Mouse (Mus musculus) MEL (cell line): ENCODE data around the gene Erbb2. TPM values are rescaled to one million over a fixed set of nuclear protein-coding genes. Genes with fewer than 3 reads are reported as not detected.

Experiments used
- DNase-seq: peaks from one replicate; pipeline ENCODE4 v3.0.0; 2011; ENCODE audit warnings: low read depth, low spot score
- H3K27ac ChIP-seq: 2 replicates; pipeline ENCODE4 v1.5.1; 2012; ENCODE audit warnings: low read depth, mild to moderate bottlenecking, control low read depth, low read length, moderate library complexity; ENCODE audit not compliant: control insufficient read depth
- H3K27me3 ChIP-seq, 2 experiments: fragments of 150-350 bp in 1 of 2; sonication (generic) in 1 of 2; 2 replicates each; pipeline ENCODE4 v1.6.1; 2012; ENCODE audit warnings: low read length in 2 of 2, mild to moderate bottlenecking in 2 of 2, improper control_type of control experiment in 1 of 2, moderate library complexity in 1 of 2; ENCODE audit not compliant: insufficient read depth in 2 of 2, control insufficient read depth in 1 of 2
- H3K36me3 ChIP-seq, 2 experiments: 2 replicates each; pipeline ENCODE4 v1.6.1; 2012 to 2014; ENCODE audit warnings: low read length in 2 of 2, improper control_type of control experiment in 1 of 2, inconsistent platforms in 1 of 2, mild to moderate bottlenecking in 1 of 2; ENCODE audit not compliant: insufficient read depth in 2 of 2, control insufficient read depth in 1 of 2
- H3K4me1 ChIP-seq, 2 experiments: fragments of 150-350 bp in 1 of 2; sonication (generic) in 1 of 2; 2 replicates each; pipeline ENCODE4 v1.6.1; 2012; ENCODE audit warnings: low read length in 2 of 2, improper control_type of control experiment in 1 of 2, mild to moderate bottlenecking in 1 of 2; ENCODE audit not compliant: insufficient read depth in 2 of 2, control insufficient read depth in 1 of 2
- H3K4me3 ChIP-seq, 2 experiments: fragments of 150-350 bp in 1 of 2; sonication (generic) in 1 of 2; 2 replicates each; pipeline ENCODE4 v1.5.1; 2012; ENCODE audit warnings: low read depth in 2 of 2, low read length in 2 of 2, mild to moderate bottlenecking in 2 of 2, moderate library complexity in 2 of 2, control low read depth in 1 of 2, improper control_type of control experiment in 1 of 2; ENCODE audit not compliant: control insufficient read depth in 1 of 2, insufficient read depth in 1 of 2
- H3K79me2 ChIP-seq: 2 replicates; pipeline ENCODE4 v1.6.1; 2012; ENCODE audit warnings: mild to moderate bottlenecking, low read length, moderate library complexity; ENCODE audit not compliant: control insufficient read depth, poor library complexity, insufficient read depth
- H3K9ac ChIP-seq: 2 replicates; pipeline ENCODE4 v1.6.1; 2012; ENCODE audit warnings: low read depth, mild to moderate bottlenecking, control low read depth, low read length, moderate library complexity; ENCODE audit not compliant: control insufficient read depth, poor library complexity, severe bottlenecking
- H3K9me3 ChIP-seq: fragments of 150-350 bp; sonication (generic); replicated peaks from 2 replicates; pipeline ENCODE4 v1.6.1; 2012; ENCODE audit warnings: mild to moderate bottlenecking, low read length, improper control_type of control experiment, moderate library complexity; ENCODE audit not compliant: insufficient read depth
- BHLHE40 ChIP-seq: IDR thresholded peaks from 2 replicates; pipeline ENCODE4 v1.6.1; 2012; ENCODE audit warnings: low read depth, mild to moderate bottlenecking, inconsistent platforms, low read length, improper control_type of control experiment, borderline replicate concordance
- CHD2 ChIP-seq: IDR thresholded peaks from 2 replicates; pipeline ENCODE4 v1.6.1; 2011; ENCODE audit warnings: low read length, improper control_type of control experiment
- ELF1 ChIP-seq: IDR thresholded peaks from 2 replicates; pipeline ENCODE4 v1.6.1; 2014; ENCODE audit warnings: low read depth, mild to moderate bottlenecking, inconsistent platforms, low read length, improper control_type of control experiment, moderate library complexity
- HCFC1 ChIP-seq: IDR thresholded peaks from 2 replicates; pipeline ENCODE4 v1.6.1; 2012; ENCODE audit warnings: low read depth, mild to moderate bottlenecking, inconsistent platforms, low read length, improper control_type of control experiment, moderate library complexity
- MAFK ChIP-seq: IDR thresholded peaks from 2 replicates; pipeline ENCODE4 v1.6.1; 2011; ENCODE audit warnings: low read depth, mild to moderate bottlenecking, low read length, improper control_type of control experiment, borderline replicate concordance
- MXI1 ChIP-seq: IDR thresholded peaks from 2 replicates; pipeline ENCODE4 v1.6.1; 2011; ENCODE audit warnings: mild to moderate bottlenecking, low read depth, low read length, improper control_type of control experiment
- POLR2AphosphoS2 ChIP-seq: IDR thresholded peaks from 2 replicates; pipeline ENCODE4 v1.6.1; 2011; ENCODE audit warnings: low read length, improper control_type of control experiment
- RCOR1 ChIP-seq: IDR thresholded peaks from 2 replicates; pipeline ENCODE4 v1.6.1; 2012; ENCODE audit warnings: low read depth, mild to moderate bottlenecking, inconsistent platforms, low read length, improper control_type of control experiment
- SIN3A ChIP-seq: IDR thresholded peaks from 2 replicates; pipeline ENCODE4 v1.6.1; 2012; ENCODE audit warnings: low read length, improper control_type of control experiment, inconsistent platforms
- TBP ChIP-seq: IDR thresholded peaks from 2 replicates; pipeline ENCODE4 v1.8.0; 2011; ENCODE audit warnings: low read depth, low read length, improper control_type of control experiment
- TCF12 ChIP-seq: IDR thresholded peaks from 2 replicates; pipeline ENCODE4 v1.6.1; 2014; ENCODE audit warnings: low read depth, mild to moderate bottlenecking, inconsistent platforms, low read length, improper control_type of control experiment, moderate library complexity
- USF1 ChIP-seq: IDR thresholded peaks from 2 replicates; pipeline ENCODE4 v1.6.1; 2014; ENCODE audit warnings: low read depth, mild to moderate bottlenecking, inconsistent platforms, low read length, improper control_type of control experiment, moderate library complexity
- USF2 ChIP-seq, 2 experiments: IDR thresholded peaks; 2 replicates each; pipeline ENCODE4 v1.6.1; 2011 to 2012; ENCODE audit warnings: improper control_type of control experiment in 2 of 2, low read length in 2 of 2, borderline replicate concordance in 1 of 2, inconsistent platforms in 1 of 2, low read depth in 1 of 2, mild to moderate bottlenecking in 1 of 2; ENCODE audit not compliant: insufficient read depth in 1 of 2
- ZNF384 ChIP-seq: IDR thresholded peaks from 2 replicates; pipeline ENCODE4 v1.6.1; 2012; ENCODE audit warnings: low read depth, mild to moderate bottlenecking, inconsistent platforms, low read length, improper control_type of control experiment
- polyA plus RNA-seq, 2 experiments: library from polyadenylated mRNA; stranded (reverse) in 1 of 2; unstranded in 1 of 2; fragments of >175 nt in 1 of 2; fragments of >200 nt in 1 of 2; gene quantifications; 2 replicates each; pipeline versions ENCODE4 v1.2.1 to v1.2.4; 2012; ENCODE audit warnings: low replicate concordance in 2 of 2, low read depth in 1 of 2; ENCODE audit not compliant: insufficient read length in 2 of 2, insufficient read depth in 1 of 2, missing spikeins in 1 of 2
- total RNA-seq: library from RNA; depleted of rRNA; stranded (reverse); fragments of 300-350 nt; gene quantifications from 2 replicates; pipeline ENCODE4 v1.2.3, GENCODE M21; 2012; rRNA removed

The Erbb2 gene
- total and polyA plus RNA-seq, 3 experiments: not detected

DNA sequence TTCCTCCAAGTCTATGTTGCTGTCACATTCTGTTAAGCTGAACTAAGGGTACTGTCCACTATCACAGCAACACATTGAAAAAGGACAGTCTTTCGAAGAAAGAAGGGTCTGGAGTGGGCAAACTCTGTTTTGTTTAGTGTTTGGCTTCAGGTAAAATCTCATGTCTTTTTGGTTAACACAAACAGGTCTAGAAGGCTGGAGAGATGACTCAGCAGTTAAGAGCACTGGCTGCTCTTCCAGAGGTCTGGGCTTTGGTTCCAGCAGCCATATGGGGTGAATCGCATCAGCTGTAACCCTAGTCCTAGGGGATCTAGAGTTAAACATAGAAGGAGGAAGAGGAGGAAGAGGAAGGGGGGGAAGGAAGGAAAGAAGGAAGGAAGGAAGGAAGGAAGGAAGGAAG lies 73.5 kb downstream of the Erbb2 start:
- no peak for DNase-seq
- no peak for TF ChIP-seq TCF12
- TF ChIP-seq ZNF384: no peak
- no peak for TF ChIP-seq RCOR1
- TF ChIP-seq SIN3A: no peak
- TF ChIP-seq BHLHE40: no peak
- no peak for TF ChIP-seq MAFK
- TF ChIP-seq TBP: no peak
- no peak for TF ChIP-seq MXI1
- no peak for TF ChIP-seq USF1
- no peak for TF ChIP-seq ELF1
- TF ChIP-seq POLR2AphosphoS2: no peak
- no peak for TF ChIP-seq CHD2
- TF ChIP-seq HCFC1: no peak
- no peak for TF ChIP-seq USF2 (IDR thresholded peaks at IDR 0.05; ENCODE audit: borderline replicate concordance in 1 of 2, insufficient read depth in 1 of 2, low read depth in 1 of 2, low read length in 2 of 2)
- Histone ChIP-seq H3K4me3 (no peak overlapping the region), H3K79me2 (no peaks in the 10 kb centered on the region), H3K4me1 (no peaks in the 10 kb centered on the region), H3K9me3 (no peaks in the 10 kb centered on the region), H3K36me3 (no peaks in the 10 kb centered on the region), H3K27me3 (peaks cover 0 to 19% of the 10 kb centered on the region in 2 experiments), H3K27ac (no peak overlapping the region), H3K9ac (no peak overlapping the region)

Other genes with a start within 250 kb of the Erbb2 start
- gene Med1, start 219.2 kb upstream of the Erbb2 start, total RNA-seq: 39.9 and 43.6 TPM in 2 replicates
- gene Med1, start 219.2 kb upstream of the Erbb2 start, polyA plus RNA-seq: 100 to 1,000 TPM in 1 of 2 experiments, 10 to 100 TPM in 1; 58.6 to 122 TPM
- gene Cdk12, start 209.4 kb upstream of the Erbb2 start, total RNA-seq: 34.3 and 35.2 TPM in 2 replicates
- 10 to 100 TPM; 34.6 to 45.5 TPM for gene Cdk12, start 209.4 kb upstream of the Erbb2 start, polyA plus RNA-seq
- not detected in 2 replicates for gene Neurod2, start 82.8 kb upstream of the Erbb2 start, total RNA-seq
- not detected for gene Neurod2, start 82.8 kb upstream of the Erbb2 start, polyA plus RNA-seq
- gene Ppp1r1b, start 64.1 kb upstream of the Erbb2 start, total RNA-seq: 25.4 and 35.2 TPM in 2 replicates
- 100 to 1,000 TPM in 1 of 2 experiments, not detected in 1; 114 TPM for gene Ppp1r1b, start 64.1 kb upstream of the Erbb2 start, polyA plus RNA-seq
- gene Stard3, start 54.1 kb upstream of the Erbb2 start, total RNA-seq: 61.7 and 62.5 TPM in 2 replicates
- gene Stard3, start 54.1 kb upstream of the Erbb2 start, polyA plus RNA-seq: 10 to 100 TPM in 1 of 2 experiments, not detected in 1; 53.0 TPM
- not detected in 2 replicates for gene Tcap, start 28.7 kb upstream of the Erbb2 start, total RNA-seq
- under 1 TPM in 1 of 2 experiments, not detected in 1; 0.07 TPM for gene Tcap, start 28.7 kb upstream of the Erbb2 start, polyA plus RNA-seq
- not detected in 2 replicates for gene Pnmt, start 26.0 kb upstream of the Erbb2 start, total RNA-seq
- not detected for gene Pnmt, start 26.0 kb upstream of the Erbb2 start, polyA plus RNA-seq
- 5.9 and 7.4 TPM in 2 replicates for gene Pgap3, start 12.0 kb upstream of the Erbb2 start, total RNA-seq
- gene Pgap3, start 12.0 kb upstream of the Erbb2 start, polyA plus RNA-seq: 1 to 10 TPM in 1 of 2 experiments, not detected in 1; 8.4 TPM
- 74.0 and 93.2 TPM in 2 replicates for gene Mien1, start 26.5 kb downstream of the Erbb2 start, total RNA-seq
- 10 to 100 TPM in 1 of 2 experiments, not detected in 1; 71.6 TPM for gene Mien1, start 26.5 kb downstream of the Erbb2 start, polyA plus RNA-seq
- gene Grb7, start 33.9 kb downstream of the Erbb2 start, total RNA-seq: not detected in 2 replicates
- under 1 TPM in 1 of 2 experiments, not detected in 1; 0.21 TPM for gene Grb7, start 33.9 kb downstream of the Erbb2 start, polyA plus RNA-seq
- gene Ikzf3, start 133.6 kb downstream of the Erbb2 start, total RNA-seq: 0.12 TPM in 1 of 2 replicates, not detected in the other
- gene Ikzf3, start 133.6 kb downstream of the Erbb2 start, polyA plus RNA-seq: not detected
- gene Zpbp2, start 138.6 kb downstream of the Erbb2 start, total RNA-seq: 0.12 and 0.42 TPM in 2 replicates
- under 1 TPM in 1 of 2 experiments, not detected in 1; 0.58 TPM for gene Zpbp2, start 138.6 kb downstream of the Erbb2 start, polyA plus RNA-seq
- 60.3 and 93.7 TPM in 2 replicates for gene Ormdl3, start 174.9 kb downstream of the Erbb2 start, total RNA-seq
- 10 to 100 TPM in 1 of 2 experiments, not detected in 1; 52.7 TPM for gene Ormdl3, start 174.9 kb downstream of the Erbb2 start, polyA plus RNA-seq
- gene Lrrc3c, start 185.8 kb downstream of the Erbb2 start, total RNA-seq: not detected in 2 replicates
- gene Lrrc3c, start 185.8 kb downstream of the Erbb2 start, polyA plus RNA-seq: not detected
- 2.1 and 3.4 TPM in 2 replicates for gene Gm12355, start 213.2 kb downstream of the Erbb2 start, total RNA-seq
- under 1 TPM in 1 of 2 experiments, not detected in 1; 0.58 TPM for gene Gm12355, start 213.2 kb downstream of the Erbb2 start, polyA plus RNA-seq
- not detected in 2 replicates for gene Gsdma3, start 213.9 kb downstream of the Erbb2 start, total RNA-seq
- not detected for gene Gsdma3, start 213.9 kb downstream of the Erbb2 start, polyA plus RNA-seq
- gene Gsdma2, start 234.3 kb downstream of the Erbb2 start, total RNA-seq: not detected in 2 replicates
- not detected for gene Gsdma2, start 234.3 kb downstream of the Erbb2 start, polyA plus RNA-seq